Mouse (Mus musculus) midbrain, postnatal 0 days (tissue): ENCODE results near the gene Egr2. TPM values are rescaled to one million over a fixed set of nuclear protein-coding genes. Genes with fewer than 3 reads are reported as not detected.

Experiments
- ATAC-seq: fragments of 200-750 bp; cut with Nextera tagmentation; 2 replicates; pipeline ENCODE4 v1.8.0; 2017; ENCODE audit warnings: moderate number of reproducible peaks, mild to moderate bottlenecking, moderate TSS enrichment, moderate library complexity; ENCODE audit not compliant: low FRiP score
- DNase-seq: peaks from one replicate; pipeline ENCODE4 v3.0.0-alpha.2; 2015; ENCODE audit warnings: low spot score
- H3K27ac ChIP-seq: fragments of 300-500 bp; sonication (generic); 2 replicates; pipeline ENCODE4 v1.5.1; 2014; ENCODE audit warnings: low read depth, mild to moderate bottlenecking, low read length, mixed read lengths
- H3K27me3 ChIP-seq: fragments of 300-500 bp; sonication (generic); 2 replicates; pipeline ENCODE4 v1.6.1; 2014; ENCODE audit warnings: low read length, control low read depth, mixed read lengths; ENCODE audit not compliant: insufficient read depth
- H3K36me3 ChIP-seq: fragments of 300-500 bp; sonication (generic); 2 replicates; pipeline ENCODE4 v1.6.1; 2014; ENCODE audit warnings: low read length, control low read depth, mixed read lengths; ENCODE audit not compliant: insufficient read depth
- H3K4me1 ChIP-seq: fragments of 300-500 bp; sonication (generic); 2 replicates; pipeline ENCODE4 v1.6.1; 2014; ENCODE audit warnings: mild to moderate bottlenecking, control low read depth, antibody characterized with exemption, low read length, mixed read lengths; ENCODE audit not compliant: insufficient read depth
- H3K4me2 ChIP-seq: fragments of 300-500 bp; sonication (generic); 2 replicates; pipeline ENCODE4 v1.6.1; 2014; ENCODE audit warnings: low read depth, mild to moderate bottlenecking, low read length, mixed read lengths; ENCODE audit not compliant: poor library complexity, severe bottlenecking
- H3K4me3 ChIP-seq: fragments of 300-500 bp; sonication (generic); 2 replicates; pipeline ENCODE4 v1.5.1; 2014; ENCODE audit warnings: low read depth, mild to moderate bottlenecking, low read length, moderate library complexity
- H3K9ac ChIP-seq: fragments of 300-500 bp; sonication (generic); replicated peaks from 2 replicates; pipeline ENCODE4 v1.6.1; 2014; ENCODE audit warnings: mild to moderate bottlenecking, low read length, moderate library complexity, mixed read lengths; ENCODE audit not compliant: poor library complexity, severe bottlenecking
- H3K9me3 ChIP-seq: fragments of 300-500 bp; sonication (generic); 2 replicates; pipeline ENCODE4 v1.6.1; 2016; ENCODE audit warnings: low read length, control low read depth
- CTCF ChIP-seq: IDR thresholded peaks from 2 replicates; pipeline ENCODE4 v1.5.1; 2016; ENCODE audit warnings: antibody characterized with exemption, mild to moderate bottlenecking
- WGBS: fragments of 180-500 bp; shearing (Covaris S2); extraction: QIAGEN DNeasy Blood & Tissue Kit; methylation state at CpG from one replicate; pipeline ENCODE4 v1.1.7; 2014; 5-methylcytosine and 5-hydroxymethylcytosine counted together
- polyA plus RNA-seq: library from polyadenylated mRNA; unstranded; fragments of >200 nt; fragmentation: Nextera tagmentation; extraction: Ambion mirVana; gene quantifications from 2 replicates; pipeline ENCODE4 v1.2.1, GENCODE M21; 2015
- total RNA-seq: library from RNA; depleted of rRNA; stranded (reverse); fragments of >200 nt; gene quantifications from 2 replicates; pipeline ENCODE4 v1.2.3, GENCODE M21; 2014

Egr2 gene
- total and polyA plus RNA-seq, 2 experiments from 2014 or later = 0.35 to 0.60 TPM

- Histone ChIP-seq H3K4me3 (no peak overlapping the region), H3K36me3 (no peaks in the 10 kb centered on the region), H3K4me1 (no peaks in the 10 kb centered on the region), H3K9ac (no peak overlapping the region), H3K4me2 (no peak overlapping the region), H3K27ac (no peak overlapping the region), H3K27me3 (no peaks in the 10 kb centered on the region), H3K9me3 (no peaks in the 10 kb centered on the region)
- TF ChIP-seq CTCF = no peak
- WGBS = 74% methylated on average over 7 of the region's 7 CpGs
- DNase-seq (no peak), ATAC-seq (no peak)
Observed at GRCm38 (mm10) chr10:67512871-67513270, 22.4 kb upstream of the Egr2 start.

DNA sequence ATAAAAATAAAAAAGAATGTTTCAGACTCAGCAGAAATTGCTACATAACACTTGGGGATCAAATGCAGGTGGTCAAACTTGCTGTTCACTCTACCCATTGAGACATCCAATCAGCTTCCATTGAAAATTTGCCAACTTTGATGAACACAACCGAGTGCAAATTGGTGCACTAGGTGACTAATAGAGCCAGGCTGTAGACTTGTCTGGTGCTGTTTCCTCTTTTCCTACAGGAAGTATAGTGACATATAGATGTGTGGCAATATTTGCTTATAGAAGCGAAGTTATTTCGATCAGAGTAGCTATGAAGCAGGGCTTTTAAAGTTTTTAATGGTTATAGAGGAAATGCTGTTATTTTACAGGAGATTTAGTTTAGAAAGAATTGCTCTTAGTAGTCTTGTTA lies 16.5 kb upstream of the Egr2 start:
- H3K9me3 ChIP-seq = 0 out of 2 replicates have a peak, but pooled peaks cover 3% of the 10 kb centered on the region
- H3K27me3 ChIP-seq = no peaks in the 10 kb centered on the region
- no peak overlapping the region for H3K27ac ChIP-seq
- TF ChIP-seq CTCF = no peak
- no peaks in the 10 kb centered on the region for H3K36me3 ChIP-seq
- no peak for DNase-seq
- WGBS = 92% methylated on average over 3 of the region's 3 CpGs
- H3K4me2 ChIP-seq = no peak overlapping the region
- ATAC-seq = no peak
- H3K4me1 ChIP-seq = no peaks in the 10 kb centered on the region
- H3K4me3 ChIP-seq = no peak overlapping the region
- no peak overlapping the region for H3K9ac ChIP-seq

DNA sequence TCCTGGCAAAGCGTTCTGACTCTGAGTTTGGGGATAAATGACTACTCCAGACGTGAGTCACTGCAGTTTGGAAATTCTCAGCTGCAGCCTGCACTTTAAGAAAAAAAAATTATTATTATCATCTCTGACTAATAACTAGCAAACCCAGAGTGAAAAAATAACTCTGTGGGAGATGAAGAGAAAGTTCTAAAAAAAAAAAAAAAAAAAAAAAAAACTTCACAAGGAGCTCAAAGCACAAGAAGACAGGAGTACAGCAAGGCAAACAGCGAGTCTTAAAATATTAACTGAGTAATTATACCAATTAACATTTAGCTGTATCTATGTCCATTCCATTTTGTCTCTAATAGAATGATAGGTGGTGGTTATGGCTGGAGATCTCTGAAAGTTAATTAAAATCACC lies 11.1 kb upstream of the Egr2 start:
- Histone ChIP-seq H3K27me3 (no peaks in the 10 kb centered on the region), H3K27ac (no peak overlapping the region), H3K9me3 (0 out of 2 replicates have a peak, but pooled peaks cover 3% of the 10 kb centered on the region), H3K4me3 (no peak overlapping the region), H3K36me3 (no peaks in the 10 kb centered on the region), H3K9ac (no peak overlapping the region), H3K4me2 (no peak overlapping the region), H3K4me1 (no peaks in the 10 kb centered on the region)
- TF ChIP-seq CTCF = no peak
- ATAC-seq = no peak
- WGBS = 84% methylated on average over 3 of the region's 3 CpGs
- no peak for DNase-seq

GRCm38 (mm10) chr10:67524694-67525093 lies 10.6 kb upstream of the Egr2 start:
- H3K9ac ChIP-seq = no peak overlapping the region
- WGBS = 83% methylated on average over 7 of the region's 7 CpGs

GRCm38 (mm10) chr10:67526435-67526834 lies 8.8 kb upstream of the Egr2 start:
- Histone ChIP-seq H3K4me1 (no peaks in the 10 kb centered on the region), H3K27ac (no peak overlapping the region), H3K4me2 (no peak overlapping the region), H3K9ac (no peak overlapping the region), H3K36me3 (no peaks in the 10 kb centered on the region), H3K9me3 (no peaks in the 10 kb centered on the region), H3K4me3 (no peak overlapping the region), H3K27me3 (0 out of 2 replicates have a peak, but pooled peaks cover under 1% of the 10 kb centered on the region)
- ATAC-seq = no peak
- DNase-seq = no peak
- 67% methylated on average over 9 of the region's 9 CpGs for WGBS
- TF ChIP-seq CTCF = no peak

More at GRCm38 (mm10) chr10:67524694-67525093, 10.6 kb upstream of the Egr2 start:
- ATAC-seq = no peak
- Histone ChIP-seq H3K27me3 (no peaks in the 10 kb centered on the region), H3K9me3 (no peaks in the 10 kb centered on the region), H3K4me3 (no peak overlapping the region), H3K4me1 (no peaks in the 10 kb centered on the region), H3K27ac (no peak overlapping the region), H3K36me3 (no peaks in the 10 kb centered on the region), H3K4me2 (no peak overlapping the region)
- DNase-seq = no peak
- no peak for TF ChIP-seq CTCF

DNA sequence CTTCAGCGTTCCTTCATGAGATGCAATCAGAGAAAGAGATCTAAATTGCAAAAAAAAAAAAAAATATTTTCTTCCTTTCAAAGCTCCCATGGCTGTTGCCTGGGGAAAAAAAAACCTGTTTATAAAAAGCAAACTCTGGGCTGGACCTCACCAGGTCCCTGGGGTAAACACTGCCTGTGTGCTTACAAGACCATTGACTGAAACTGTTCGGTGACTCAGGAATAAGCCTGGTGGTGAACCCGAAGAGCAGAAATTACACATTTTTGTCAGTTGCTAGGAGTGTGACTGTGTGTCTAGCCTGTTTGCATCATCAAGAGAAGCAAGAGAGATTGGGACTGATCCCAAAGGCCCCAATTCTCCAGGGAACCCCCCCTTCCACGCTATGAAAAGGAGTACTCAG lies 5.5 kb upstream of the Egr2 start:
- 64% methylated on average over 4 of the region's 4 CpGs for WGBS
- Histone ChIP-seq H3K9ac (no peak overlapping the region), H3K4me3 (no peak overlapping the region), H3K4me1 (no peaks in the 10 kb centered on the region), H3K4me2 (no peak overlapping the region), H3K9me3 (no peaks in the 10 kb centered on the region), H3K27me3 (peaks cover 25% of the 10 kb centered on the region), H3K36me3 (no peaks in the 10 kb centered on the region), H3K27ac (no peak overlapping the region)
- no peak for TF ChIP-seq CTCF
- DNase-seq (no peak), ATAC-seq (no peak)
